Comparison of ENCODE assay signal across 8 mouse cellular contexts in the genomic region with DNA sequence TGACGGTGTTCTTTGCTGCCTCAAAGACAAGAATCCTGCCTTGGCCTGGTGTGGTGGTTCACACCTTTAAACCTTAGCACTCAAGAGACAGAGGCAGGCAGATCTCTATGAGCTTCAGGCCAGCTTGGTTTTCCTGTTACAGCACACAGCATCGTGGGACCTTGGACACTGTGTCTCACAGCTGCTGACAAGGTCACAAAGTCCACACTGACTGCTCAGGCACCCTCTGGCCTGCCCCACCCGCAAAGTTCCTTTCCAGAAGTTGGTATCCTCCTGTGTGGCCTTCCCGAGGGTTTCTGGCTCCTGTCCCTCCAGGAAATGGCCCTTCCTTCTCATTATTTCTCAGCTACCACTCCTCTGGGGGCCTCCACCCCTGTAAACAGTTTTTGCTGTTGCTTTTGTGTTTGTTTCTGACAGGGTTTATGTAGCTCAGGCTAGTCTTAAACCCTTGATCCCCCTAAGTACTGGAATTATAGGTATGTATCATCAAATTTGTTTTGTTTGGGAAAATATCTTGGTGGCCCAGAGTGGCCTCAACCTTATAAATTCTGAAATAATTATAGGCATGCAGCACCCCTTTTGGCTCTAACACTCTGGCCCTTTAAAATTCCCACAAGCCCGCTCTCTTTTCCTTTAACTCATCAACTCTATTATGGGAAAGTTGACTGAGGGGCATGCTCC. TPM values are rescaled to one million over a fixed set of nuclear protein-coding genes. Genes with fewer than 3 reads are reported as not detected.
DNase-seq lines count a peak whose midpoint lies in the region; ATAC-seq and TF ChIP-seq lines count a peak whose summit lies in the region.

A gene (plus strand): TSS at position 631 of the 681 bp plus-strand sequence.

- no peak within 1 kb of the TSS for H3K27ac ChIP-seq in heart, adult 2 months
- H3K27ac ChIP-seq in forebrain, postnatal 0 days (ENCODE audit: low read depth, low read length): no peak within 1 kb of the TSS
- H3K27ac ChIP-seq in hindbrain, embryonic 14.5 days: no peak within 1 kb of the TSS
- no peak within 1 kb of the TSS for H3K27ac ChIP-seq in liver, embryonic 14.5 days

- no peak for DNase-seq in heart, adult 2 months
- DNase-seq in heart, adult 11 months: no peak
- DNase-seq in adrenal gland, adult 2 months: peak; percentile 73
- DNase-seq in forebrain, postnatal 0 days: no peak
- DNase-seq in hindbrain, embryonic 14.5 days (ENCODE audit: low spot score): no peak
- no peak for DNase-seq in liver, embryonic 14.5 days (ENCODE audit: low read depth in 3 of 3, low spot score in 3 of 3)
- peak; percentile 24 for DNase-seq in yolk sac, embryonic 10.5 days (ENCODE audit: low spot score)
- no peak for DNase-seq in right cerebral cortex, postnatal 4 days

- no peak for TF ChIP-seq EP300 in heart, adult 2 months (IDR thresholded peaks at IDR 0.05; ENCODE audit: insufficient read depth, low read depth, low read length)
- no peak for TF ChIP-seq EP300 in liver, embryonic 14.5 days (IDR thresholded peaks at IDR 0.05; ENCODE audit: low read depth)

- no peaks in the 10 kb centered on the region for H3K79me2 ChIP-seq in heart, adult 2 months (replicated peaks; ENCODE audit: control insufficient read depth, insufficient read depth, low read length)

- H3K4me3 ChIP-seq in heart, adult 2 months: no peak within 1 kb of the TSS
- H3K4me3 ChIP-seq in forebrain, postnatal 0 days (ENCODE audit: low read depth, low read length): no peak within 1 kb of the TSS
- H3K4me3 ChIP-seq in hindbrain, embryonic 14.5 days (replicated peaks; ENCODE audit: low read length): no peak within 1 kb of the TSS
- no peak within 1 kb of the TSS for H3K4me3 ChIP-seq in liver, embryonic 14.5 days (ENCODE audit: insufficient read depth in 1 of 2, low read depth in 2 of 2, low read length in 2 of 2)

- intact Hi-C loops in heart, adult 2 months (cut with DNase I): no loop called here

- no peaks in the 10 kb centered on the region for H3K4me1 ChIP-seq in heart, adult 2 months (ENCODE audit: control insufficient read depth, insufficient read depth, low read length)
- H3K4me1 ChIP-seq in forebrain, postnatal 0 days (ENCODE audit: insufficient read depth): no peaks in the 10 kb centered on the region
- 0 out of 2 replicates have a peak, but pooled peaks cover 3% of the 10 kb centered on the region for H3K4me1 ChIP-seq in hindbrain, embryonic 14.5 days (replicated peaks; ENCODE audit: control insufficient read depth, insufficient read depth, low read length)
- no peaks in the 10 kb centered on the region for H3K4me1 ChIP-seq in liver, embryonic 14.5 days (replicated peaks; ENCODE audit: control insufficient read depth in 2 of 2, insufficient read depth in 2 of 2, low read length in 1 of 2)

- no peak within 1 kb of the TSS for H3K4me2 ChIP-seq in forebrain, postnatal 0 days (ENCODE audit: low read depth)
- no peak within 1 kb of the TSS for H3K4me2 ChIP-seq in hindbrain, embryonic 14.5 days (replicated peaks)
- H3K4me2 ChIP-seq in liver, embryonic 14.5 days (ENCODE audit: low read depth): no peak within 1 kb of the TSS

- TF ChIP-seq POLR2A in heart, adult 2 months (IDR thresholded peaks at IDR 0.05; ENCODE audit: insufficient read depth, low read depth, low read length): no peak

- H3K27me3 ChIP-seq in heart, adult 2 months (ENCODE audit: control insufficient read depth, insufficient read depth, low read length): no peaks in the 10 kb centered on the region
- no peaks in the 10 kb centered on the region for H3K27me3 ChIP-seq in forebrain, postnatal 0 days (ENCODE audit: insufficient read depth, low read length)
- H3K27me3 ChIP-seq in hindbrain, embryonic 14.5 days (ENCODE audit: control insufficient read depth, insufficient read depth, low read length): no peaks in the 10 kb centered on the region
- H3K27me3 ChIP-seq in liver, embryonic 14.5 days (ENCODE audit: control insufficient read depth, insufficient read depth, low read length): no peaks in the 10 kb centered on the region

- no peak for TF ChIP-seq CTCF in heart, adult 2 months (IDR thresholded peaks at IDR 0.05)
- no peak for TF ChIP-seq CTCF in forebrain, postnatal 0 days (IDR thresholded peaks at IDR 0.05; ENCODE audit: low read depth)
- no peak for TF ChIP-seq CTCF in liver, embryonic 14.5 days (IDR thresholded peaks at IDR 0.05; ENCODE audit: low read depth)

- H3K9ac ChIP-seq in heart, adult 2 months (ENCODE audit: low read depth, low read length): no peak within 1 kb of the TSS
- no peak within 1 kb of the TSS for H3K9ac ChIP-seq in forebrain, postnatal 0 days
- H3K9ac ChIP-seq in hindbrain, embryonic 14.5 days: no peak within 1 kb of the TSS
- H3K9ac ChIP-seq in liver, embryonic 14.5 days (replicated peaks): no peak within 1 kb of the TSS

- 55% methylated on average over 5 of the region's 5 CpGs for WGBS in heart, adult 2 months
- 68% methylated on average over 5 of the region's 5 CpGs for whole genome bisulfite sequencing in forebrain, postnatal 0 days
- WGBS in hindbrain, embryonic 14.5 days: 79% methylated on average over 5 of the region's 5 CpGs
- 45% methylated on average over 5 of the region's 5 CpGs for WGBS in liver, embryonic 14.5 days (ENCODE audit: insufficient replicate concordance)

- no peaks in the 10 kb centered on the region for H3K36me3 ChIP-seq in heart, adult 2 months (ENCODE audit: control insufficient read depth, insufficient read depth, low read length)
- H3K36me3 ChIP-seq in forebrain, postnatal 0 days (ENCODE audit: insufficient read depth): no peaks in the 10 kb centered on the region
- no peaks in the 10 kb centered on the region for H3K36me3 ChIP-seq in hindbrain, embryonic 14.5 days (replicated peaks; ENCODE audit: control insufficient read depth, insufficient read depth)
- no peaks in the 10 kb centered on the region for H3K36me3 ChIP-seq in liver, embryonic 14.5 days (replicated peaks; ENCODE audit: control insufficient read depth, insufficient read depth, low read depth)

- H3K9me3 ChIP-seq in forebrain, postnatal 0 days (ENCODE audit: low read length): no peaks in the 10 kb centered on the region
- no peaks in the 10 kb centered on the region for H3K9me3 ChIP-seq in hindbrain, embryonic 14.5 days (ENCODE audit: control insufficient read depth, low read length)
- no peaks in the 10 kb centered on the region for H3K9me3 ChIP-seq in liver, embryonic 14.5 days (ENCODE audit: control insufficient read depth, low read length)

- ATAC-seq in forebrain, postnatal 0 days: no peak
- no peak for ATAC-seq in hindbrain, embryonic 14.5 days (ENCODE audit: low FRiP score)
- no peak for ATAC-seq in liver, embryonic 14.5 days (ENCODE audit: insufficient read depth)

RNA-seq across cellular contexts. Expression of the gene that starts here (rescaled TPM):
- total RNA-seq in heart, adult 2 months (2021): 100 to 1,000 TPM; 336 to 376 TPM
- polyA plus RNA-seq in heart, adult 2 months (2012; rRNA removed): 207 and 299 TPM in 2 replicates
- total RNA-seq in adrenal gland, adult 2 months (2021): 100 to 1,000 TPM in 1 of 2 experiments, 10 to 100 TPM in 1; 98.9 to 110 TPM
- polyA plus RNA-seq in adrenal gland, adult 2 months (2012; rRNA removed): 270 and 277 TPM in 2 replicates
- 83.7 and 92.6 TPM in 2 replicates for total RNA-seq in forebrain, postnatal 0 days (2014; rRNA removed)
- polyA plus RNA-seq in forebrain, postnatal 0 days (2015; fragmentation: Nextera tagmentation; extraction: Ambion mirVana): 24.8 and 28.2 TPM in 2 replicates
- polyA plus RNA-seq in hindbrain, embryonic 14.5 days (2014; fragmentation: Nextera tagmentation; extraction: Ambion mirVana): 32.9 and 33.6 TPM in 2 replicates
- 209 and 244 TPM in 2 replicates for polyA plus RNA-seq in liver, embryonic 14.5 days (2012; rRNA removed)
- 101 and 112 TPM in 2 replicates for polyA plus RNA-seq in liver, embryonic 14.5 days (2014; fragmentation: Nextera tagmentation; extraction: Ambion mirVana)

Comparison
In these comparisons a context has a peak if more than half of its experiments do, and no peak if none do; other contexts are left out.
1. DNase-seq: peak in adrenal gland, adult 2 months (single experiment) and yolk sac, embryonic 10.5 days (single experiment); none in heart, adult 2 months (0 of 2), heart, adult 11 months (single experiment), forebrain, postnatal 0 days (single experiment), hindbrain, embryonic 14.5 days (single experiment), liver, embryonic 14.5 days (0 of 3) and right cerebral cortex, postnatal 4 days (single experiment).